Mouse (Mus musculus) stomach, postnatal 0 days (tissue): ENCODE results near the gene Ddost. TPM values are rescaled to one million over a fixed set of nuclear protein-coding genes. Genes with fewer than 3 reads are reported as not detected.

Experiments
- ATAC-seq: fragments of 200-750 bp; cut with Nextera tagmentation; 2 replicates; pipeline ENCODE4 v1.8.0; 2017; ENCODE audit not compliant: low FRiP score, low TSS enrichment
- DNase-seq: peaks from one replicate; pipeline ENCODE4 v3.0.0-alpha.2; 2016; ENCODE audit warnings: low spot score
- H3K27ac ChIP-seq: fragments of 300-500 bp; sonication (generic); replicated peaks from 2 replicates; pipeline ENCODE4 v1.5.1; 2014; ENCODE audit warnings: mild to moderate bottlenecking, control low read depth
- H3K27me3 ChIP-seq: fragments of 300-500 bp; sonication (generic); 2 replicates; pipeline ENCODE4 v1.6.1; 2014; ENCODE audit warnings: low read length; ENCODE audit not compliant: control insufficient read depth, insufficient read depth
- H3K36me3 ChIP-seq: fragments of 300-500 bp; sonication (generic); 2 replicates; pipeline ENCODE4 v1.6.1; 2014; ENCODE audit warnings: low read length, mixed read lengths; ENCODE audit not compliant: control insufficient read depth, insufficient read depth
- H3K4me1 ChIP-seq: fragments of 300-500 bp; sonication (generic); replicated peaks from 2 replicates; pipeline ENCODE4 v1.6.1; 2014; ENCODE audit warnings: antibody characterized with exemption; ENCODE audit not compliant: control insufficient read depth, insufficient read depth
- H3K4me2 ChIP-seq: fragments of 300-500 bp; sonication (generic); replicated peaks from 2 replicates; pipeline ENCODE4 v1.6.1; 2014; ENCODE audit warnings: low read depth, mild to moderate bottlenecking, control low read depth, moderate library complexity
- H3K4me3 ChIP-seq: fragments of 300-500 bp; sonication (generic); 2 replicates; pipeline ENCODE4 v1.5.1; 2014; ENCODE audit warnings: low read depth, low read length, control low read depth
- H3K9ac ChIP-seq: fragments of 300-500 bp; sonication (generic); 2 replicates; pipeline ENCODE4 v1.6.1; 2014; ENCODE audit warnings: mild to moderate bottlenecking, low read length, control low read depth, mixed read lengths
- H3K9me3 ChIP-seq: fragments of 300-500 bp; sonication (generic); 2 replicates; pipeline ENCODE4 v1.6.1; 2016; ENCODE audit warnings: low read length; ENCODE audit not compliant: control insufficient read depth
- CTCF ChIP-seq: IDR thresholded peaks from 2 replicates; pipeline ENCODE4 v1.5.1; 2016; ENCODE audit warnings: antibody characterized with exemption, low read depth, mild to moderate bottlenecking, moderate library complexity
- EP300 ChIP-seq: optimal IDR thresholded peaks from 2 replicates; pipeline ENCODE3; 2016; ENCODE audit warnings: antibody characterized with exemption
- WGBS: fragments of 180-500 bp; shearing (Covaris S2); extraction: QIAGEN DNeasy Blood & Tissue Kit; methylation state at CpG from one replicate; pipeline ENCODE4 v1.1.7; 2014; 5-methylcytosine and 5-hydroxymethylcytosine counted together
- polyA plus RNA-seq: library from polyadenylated mRNA; unstranded; fragments of >200 nt; fragmentation: Nextera tagmentation; extraction: Ambion mirVana; gene quantifications from 2 replicates; pipeline ENCODE4 v1.2.1, GENCODE M21; 2015

Gene Ddost
- polyA plus RNA-seq, 1 experiment from 2014 or later = 258 TPM

GRCm38 (mm10) chr4:138313795-138314194, 9.3 kb downstream of the Ddost start:
- TF ChIP-seq EP300 (no peak), CTCF (no peak)
- Histone ChIP-seq H3K4me1 (no peaks in the 10 kb centered on the region), H3K4me3 (no peak overlapping the region), H3K9me3 (no peaks in the 10 kb centered on the region), H3K27ac (no peak overlapping the region), H3K9ac (no peak overlapping the region), H3K4me2 (no peak overlapping the region), H3K27me3 (no peaks in the 10 kb centered on the region), H3K36me3 (peaks cover 38% of the 10 kb centered on the region)
- DNase-seq = no peak
- no peak for ATAC-seq
- WGBS = 88% methylated on average over 4 of the region's 4 CpGs

GRCm38 (mm10) chr4:138315781-138316180, 11.3 kb downstream of the Ddost start:
- Histone ChIP-seq H3K9ac (no peak overlapping the region), H3K27ac (no peak overlapping the region), H3K36me3 (peaks cover 29% of the 10 kb centered on the region), H3K27me3 (no peaks in the 10 kb centered on the region), H3K4me3 (no peak overlapping the region), H3K9me3 (no peaks in the 10 kb centered on the region), H3K4me1 (no peaks in the 10 kb centered on the region), H3K4me2 (no peak overlapping the region)
- 75% methylated on average over 9 of the region's 9 CpGs for WGBS
- DNase-seq (no peak), ATAC-seq (no peak)
- TF ChIP-seq EP300 (no peak), CTCF (peak; percentile 67)

DNA sequence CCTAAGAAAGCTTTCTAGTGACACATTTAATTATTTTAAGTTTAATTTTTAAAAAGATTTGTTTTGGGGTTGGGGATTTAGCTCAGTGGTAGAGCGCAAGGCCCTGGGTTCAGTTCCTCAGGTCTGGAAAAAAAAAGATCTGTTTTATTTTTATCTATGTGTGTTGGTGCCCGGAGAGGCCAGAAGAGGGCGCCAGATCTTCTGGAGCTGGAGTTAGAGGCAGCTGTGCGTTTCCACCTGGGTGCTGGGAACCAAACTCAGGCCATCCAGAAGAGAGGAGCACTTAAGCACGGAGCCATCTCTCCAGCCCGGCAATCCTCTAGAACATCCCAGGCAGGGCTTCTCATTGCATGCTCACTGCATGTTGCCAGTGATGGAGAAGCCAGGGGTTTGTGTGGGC, 11.8 kb downstream of the Ddost start:
- peaks cover 23% of the 10 kb centered on the region for H3K36me3 ChIP-seq
- H3K9ac ChIP-seq = no peak overlapping the region
- H3K4me3 ChIP-seq = no peak overlapping the region
- H3K9me3 ChIP-seq = no peaks in the 10 kb centered on the region
- no peak overlapping the region for H3K4me2 ChIP-seq
- H3K27ac ChIP-seq = no peak overlapping the region
- H3K4me1 ChIP-seq = no peaks in the 10 kb centered on the region
- WGBS = 87% methylated on average over 6 of the region's 6 CpGs
- ATAC-seq (no peak), DNase-seq (no peak)
- no peaks in the 10 kb centered on the region for H3K27me3 ChIP-seq
- TF ChIP-seq EP300 = no peak
- TF ChIP-seq CTCF = peak; percentile 46

- Histone ChIP-seq H3K36me3 (peaks cover 10% of the 10 kb centered on the region; the same call in 1 of the 2 replicates), H3K4me1 (no peaks in the 10 kb centered on the region), H3K9ac (no peak overlapping the region), H3K27ac (no peak overlapping the region), H3K9me3 (no peaks in the 10 kb centered on the region), H3K27me3 (no peaks in the 10 kb centered on the region), H3K4me3 (no peak overlapping the region), H3K4me2 (no peak overlapping the region)
- TF ChIP-seq EP300 (no peak), CTCF (peak; percentile 88)
- WGBS = 55% methylated on average over 6 of the region's 6 CpGs
- peak; percentile 34 for ATAC-seq
- DNase-seq = peak; percentile 65
These were observed 14.2 kb downstream of the Ddost start for GRCm38 (mm10) chr4:138318509-138319266.

DNA sequence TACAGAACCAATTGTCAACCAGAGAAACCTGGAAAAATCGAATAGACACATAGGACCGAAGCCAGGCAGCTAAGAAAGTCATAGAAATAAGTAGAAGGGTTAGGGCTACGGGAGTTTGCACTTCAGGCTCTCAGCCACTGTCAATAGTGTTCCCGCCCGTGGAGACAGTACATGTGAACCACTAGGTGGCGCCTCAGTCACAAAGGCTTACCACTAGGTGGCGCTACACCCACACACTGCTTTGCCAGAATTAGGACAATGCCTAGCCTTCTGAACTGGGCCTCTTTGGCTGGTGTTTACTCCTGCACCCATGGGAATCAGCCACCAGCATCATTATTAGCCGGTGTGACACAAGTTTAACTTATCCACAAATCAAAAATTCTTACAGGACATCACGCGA, 15.0 kb downstream of the Ddost start:
- peak; percentile 88 for DNase-seq
- H3K9me3 ChIP-seq = no peaks in the 10 kb centered on the region
- TF ChIP-seq EP300 (no peak), CTCF (peak; percentile 100)
- no peak overlapping the region for H3K9ac ChIP-seq
- no peaks in the 10 kb centered on the region for H3K4me1 ChIP-seq
- no peaks in the 10 kb centered on the region for H3K27me3 ChIP-seq
- H3K36me3 ChIP-seq = peaks cover 5% of the 10 kb centered on the region; the same call in 1 of the 2 replicates
- no peak overlapping the region for H3K27ac ChIP-seq
- 33% methylated on average over 10 of the region's 10 CpGs for WGBS
- peak; percentile 49 for ATAC-seq
- no peak overlapping the region for H3K4me3 ChIP-seq
- no peak overlapping the region for H3K4me2 ChIP-seq

- Histone ChIP-seq H3K4me3 (no peak overlapping the region), H3K27ac (no peak overlapping the region), H3K4me1 (no peaks in the 10 kb centered on the region), H3K4me2 (no peak overlapping the region), H3K9ac (no peak overlapping the region), H3K27me3 (no peaks in the 10 kb centered on the region), H3K9me3 (no peaks in the 10 kb centered on the region), H3K36me3 (0 out of 2 replicates have a peak, but pooled peaks cover 5% of the 10 kb centered on the region)
- WGBS = 61% methylated on average over 11 of the region's 11 CpGs
- no peak for TF ChIP-seq EP300
- DNase-seq (peak; percentile 66), ATAC-seq (no peak)
These were observed 16.2 kb downstream of the Ddost start for GRCm38 (mm10) chr4:138320711-138321110.
